Mouse (Mus musculus): ENCODE measurements around the gene Mapkapk2.
"Not testable (repeated sequence)": the region's sequence is repeated elsewhere in the genome, so short reads cannot be mapped to it uniquely, and the experiment has no call there.

The Mapkapk2 gene

DNA sequence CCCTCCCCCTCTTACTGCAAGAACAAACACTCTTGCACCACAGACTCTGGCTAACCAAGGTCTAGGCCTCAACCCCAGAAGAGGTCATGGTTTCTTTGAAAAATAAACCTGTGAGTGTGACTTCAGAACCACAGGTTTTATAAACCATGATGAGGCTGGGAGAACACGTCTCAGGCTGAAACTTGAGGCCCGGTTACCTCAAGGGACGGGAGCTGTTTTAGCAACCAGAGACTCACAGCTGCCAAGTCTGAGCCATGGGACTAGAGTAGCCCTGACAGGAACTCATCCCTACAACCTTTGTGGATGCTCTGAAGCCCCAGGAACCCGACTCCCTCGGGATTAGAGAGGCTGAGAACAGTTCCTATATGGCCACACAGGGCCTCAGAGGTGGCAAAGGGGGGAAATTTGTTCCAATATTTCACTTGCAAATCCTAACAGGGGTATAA, 48.2 kb downstream of the Mapkapk2 start:
- no peak for DNase-seq (ENCODE audit: low spot score in 2 of 2)

DNA sequence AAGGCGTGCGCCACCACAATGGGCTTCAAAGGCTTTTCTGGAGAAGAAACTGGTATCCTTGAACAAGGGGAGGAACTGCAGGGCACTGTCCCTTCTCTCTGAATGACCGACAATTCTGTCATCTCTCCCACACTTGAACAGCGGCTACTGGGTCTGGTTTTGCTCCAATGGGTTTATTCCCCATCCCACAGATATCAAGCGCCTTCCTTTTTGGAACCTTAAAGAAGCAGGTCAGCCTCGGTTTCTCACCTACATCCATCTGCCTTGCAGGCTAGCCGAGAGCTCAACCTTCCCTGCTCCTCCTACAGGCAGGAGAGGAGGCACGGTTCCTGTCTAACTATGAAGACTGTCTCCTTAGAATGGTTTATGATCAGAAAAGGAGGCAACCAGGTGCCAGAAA, 48.7 kb downstream of the Mapkapk2 start:
- no peak for DNase-seq (ENCODE audit: low spot score in 2 of 2)

DNA sequence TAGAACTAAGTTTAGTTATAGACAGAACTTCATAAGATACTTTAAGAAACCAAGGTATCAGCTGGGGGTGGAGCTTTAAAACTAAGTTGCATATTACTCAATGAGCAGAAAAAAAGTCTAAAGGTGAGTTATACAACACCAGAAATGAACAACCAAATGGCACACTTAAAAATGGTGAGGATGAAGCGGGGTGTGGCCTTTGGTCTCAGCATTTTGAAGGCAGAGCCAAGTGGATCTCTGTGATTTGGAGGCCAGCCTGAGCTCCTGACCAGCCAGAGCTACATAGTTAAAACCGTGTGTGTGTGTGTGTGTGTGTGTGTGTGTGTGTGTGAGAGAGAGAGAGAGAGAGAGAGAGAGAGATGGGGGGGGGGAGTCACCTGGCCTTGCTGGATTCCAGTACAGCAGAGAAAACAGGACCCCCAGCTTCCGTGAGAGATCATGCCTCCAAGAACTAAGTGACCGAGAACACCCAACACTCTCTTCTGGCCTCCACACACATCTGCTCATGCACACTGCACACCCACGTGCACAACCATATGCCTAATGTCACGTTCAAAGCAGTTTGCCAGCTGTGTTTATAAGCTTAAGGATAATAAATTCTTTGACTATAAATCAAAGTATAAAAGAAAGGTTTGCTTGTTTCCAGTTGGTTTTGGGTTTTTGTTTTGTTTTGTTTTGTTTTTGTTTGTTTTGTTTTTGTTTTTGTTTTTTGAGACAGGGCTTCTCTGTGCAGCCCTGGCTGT, 49.3 kb downstream of the Mapkapk2 start:
- DNase-seq (ENCODE audit: low spot score in 2 of 2) = no peak

DNA sequence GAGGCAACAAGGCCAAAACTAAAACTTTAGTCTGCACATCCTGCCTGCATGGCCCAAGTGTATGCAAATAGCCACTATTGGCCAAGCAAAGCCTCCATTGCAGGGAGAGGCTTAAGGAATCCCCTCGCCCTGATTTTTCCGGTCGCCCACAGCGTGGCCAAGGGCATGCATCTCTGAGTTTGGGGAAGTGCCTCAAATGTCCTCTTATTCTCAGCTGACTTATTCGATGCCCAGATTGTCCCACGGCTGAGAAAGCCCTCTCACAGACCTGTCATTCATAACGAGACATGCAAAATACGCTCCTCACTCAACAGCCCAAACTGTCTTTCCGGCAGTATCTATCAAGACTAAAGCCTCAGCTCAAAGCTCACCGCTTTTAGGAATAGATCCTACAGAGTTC, 51.0 kb downstream of the Mapkapk2 start:
- DNase-seq (ENCODE audit: low spot score in 2 of 2) = no peak

DNA sequence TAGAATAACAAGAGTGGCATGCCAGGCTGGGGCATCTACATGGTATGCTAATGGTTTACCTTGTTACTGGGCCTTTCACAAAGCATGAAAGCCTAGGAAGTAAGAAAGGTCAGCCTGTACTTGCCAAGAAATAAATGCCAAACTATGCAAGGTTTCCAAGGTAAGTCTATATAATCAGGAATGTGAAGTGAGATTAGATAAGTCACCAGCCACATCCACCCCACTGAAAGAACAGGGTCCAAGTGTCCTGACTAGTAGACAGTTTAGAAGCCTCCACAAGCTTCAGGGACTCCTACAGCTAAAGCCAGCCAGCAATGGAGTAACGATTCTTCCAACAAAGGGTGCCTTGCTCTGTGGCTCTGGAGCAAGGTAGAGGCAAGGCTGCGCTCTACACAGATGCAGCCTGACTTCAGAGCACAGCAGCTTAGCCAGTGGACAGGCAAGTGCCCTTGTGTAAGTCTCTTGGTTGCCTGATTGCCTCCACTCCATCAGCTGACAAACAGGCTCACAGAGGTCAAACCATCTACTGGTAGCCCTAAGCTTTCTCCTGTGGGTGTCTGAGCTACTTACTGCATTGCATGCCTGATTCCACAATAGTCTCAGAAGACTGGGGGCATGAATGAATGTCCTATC, 51.8 kb downstream of the Mapkapk2 start:
- DNase-seq (ENCODE audit: low spot score in 2 of 2) = no peak

DNA sequence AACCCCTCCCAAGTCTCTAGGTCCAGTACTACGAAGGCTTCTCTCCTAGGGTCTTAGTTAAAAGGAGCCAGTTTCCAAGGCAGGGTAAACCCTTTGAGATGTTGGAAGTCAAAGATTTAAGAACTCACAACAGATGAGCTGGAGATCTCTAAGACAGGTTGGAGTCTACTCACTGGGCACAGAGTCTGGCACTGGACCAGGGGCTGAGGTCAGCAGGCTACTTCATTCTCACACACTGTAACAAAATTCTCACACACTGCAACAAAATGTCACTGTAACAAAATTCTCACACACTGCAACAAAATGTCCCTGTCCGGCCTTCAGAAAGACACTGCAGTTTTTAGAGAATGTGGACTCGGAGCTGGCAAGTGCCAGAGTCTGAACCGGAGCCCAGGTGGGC, 54.0 kb downstream of the Mapkapk2 start:
- DNase-seq (ENCODE audit: low spot score in 2 of 2) = no peak

DNA sequence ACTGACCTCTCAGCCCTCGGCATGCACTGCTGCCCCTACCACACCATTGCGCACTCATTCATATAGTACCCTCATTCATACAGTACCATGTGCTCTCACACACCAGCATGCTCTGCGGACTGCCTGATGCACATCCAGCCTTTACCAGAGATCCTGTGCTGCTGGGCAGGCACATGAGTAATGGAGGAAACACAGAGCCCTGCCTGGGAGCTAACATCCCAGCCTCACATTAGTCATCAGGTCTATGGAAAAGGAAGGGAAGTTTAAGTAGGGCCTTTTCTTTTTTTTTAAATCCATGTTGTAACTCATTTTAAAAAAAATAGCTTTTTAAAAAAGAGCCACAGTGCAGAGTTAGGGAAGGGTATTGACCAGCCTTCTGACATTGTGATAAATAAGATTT, 54.9 kb downstream of the Mapkapk2 start:
- DNase-seq (ENCODE audit: low spot score in 2 of 2) = no peak

DNA sequence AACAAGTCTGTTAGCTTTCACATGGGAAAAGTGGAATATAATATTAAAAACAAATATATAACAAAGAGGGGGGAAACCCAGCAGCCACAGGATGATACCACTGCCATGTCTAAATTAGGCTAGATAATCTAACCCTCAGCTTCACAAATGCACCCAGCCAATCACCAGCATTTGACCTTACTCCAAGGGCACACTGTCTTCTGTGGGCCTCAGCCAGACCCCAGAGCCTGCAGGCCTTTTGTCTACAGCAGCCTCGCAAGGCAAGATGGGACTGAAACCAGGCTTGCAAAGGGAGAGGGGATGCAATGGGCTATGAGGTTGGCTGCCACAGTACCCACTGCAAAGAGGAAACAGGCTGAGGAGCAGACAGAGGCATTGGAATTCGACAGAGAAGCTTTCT, 55.4 kb downstream of the Mapkapk2 start:
- DNase-seq (ENCODE audit: low spot score in 2 of 2) = no peak

DNA sequence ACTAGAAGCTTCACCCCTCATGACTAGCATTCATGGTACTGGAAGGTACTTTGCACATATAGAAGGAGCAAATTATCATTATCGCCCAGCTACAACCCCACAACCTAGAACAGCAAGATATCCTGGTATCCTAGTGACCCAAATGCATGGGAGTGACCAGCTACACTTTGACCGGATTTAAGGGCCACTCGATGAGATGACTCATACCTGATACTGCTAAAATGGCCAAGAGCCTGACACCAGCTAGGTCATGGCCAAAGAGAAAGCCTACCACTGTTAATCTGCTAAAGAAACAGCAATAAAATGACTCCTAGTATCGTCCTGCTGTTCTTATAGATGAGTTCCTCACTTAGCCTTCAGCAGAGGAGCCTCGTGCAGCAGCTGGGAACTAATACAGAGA, 58.1 kb downstream of the Mapkapk2 start:
- no peak for DNase-seq (ENCODE audit: low spot score in 2 of 2)

DNA sequence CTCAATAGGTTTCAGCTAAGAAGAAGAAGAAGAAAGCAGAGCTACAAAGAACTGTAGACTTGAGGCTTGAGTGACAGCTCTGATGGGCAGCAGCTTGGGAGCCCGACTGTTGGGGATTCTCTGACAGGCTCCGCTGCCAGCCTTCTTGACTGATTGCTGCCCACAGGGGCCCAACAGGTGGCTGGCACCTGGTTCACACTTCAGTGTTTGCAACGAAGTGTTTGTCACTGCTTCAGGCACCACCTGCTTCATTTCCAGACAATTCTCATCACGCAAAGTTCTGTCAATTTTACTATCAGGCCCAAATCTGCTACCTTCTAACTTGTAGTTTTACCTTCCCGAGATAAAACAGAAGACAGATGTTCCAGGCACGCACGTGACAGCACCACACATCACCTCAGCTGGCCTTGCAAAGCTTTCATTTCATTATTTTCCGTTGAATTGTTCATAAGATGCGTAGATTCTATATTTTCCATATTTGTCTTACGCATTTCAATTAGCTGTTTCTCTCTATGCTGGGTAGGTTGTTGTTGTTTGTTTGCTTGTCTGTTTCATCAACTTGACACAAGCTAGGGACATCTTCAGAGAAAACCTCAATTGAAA, 59.1 kb downstream of the Mapkapk2 start:
- DNase-seq (ENCODE audit: low spot score in 2 of 2) = no peak

DNA sequence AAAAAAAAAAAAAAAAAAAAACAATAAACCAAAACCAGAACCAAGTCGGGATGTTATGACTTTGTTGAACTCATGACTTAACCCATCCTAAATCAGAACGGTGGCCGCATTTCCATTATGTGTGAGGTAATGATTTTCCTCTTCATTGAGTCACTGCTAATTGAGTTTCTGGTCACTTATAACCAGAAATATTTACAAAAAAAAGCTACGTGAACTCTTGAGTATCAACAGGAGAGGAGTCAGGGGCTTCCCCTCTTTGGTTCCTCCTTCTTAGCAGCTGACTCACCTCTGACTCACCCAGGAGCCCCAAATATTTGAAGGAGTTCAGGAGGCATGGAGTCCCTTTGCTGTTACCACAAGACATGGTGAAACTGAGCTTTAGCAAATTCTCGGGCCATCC, 59.6 kb downstream of the Mapkapk2 start:
- DNase-seq (ENCODE audit: low spot score in 2 of 2) = no peak

DNA sequence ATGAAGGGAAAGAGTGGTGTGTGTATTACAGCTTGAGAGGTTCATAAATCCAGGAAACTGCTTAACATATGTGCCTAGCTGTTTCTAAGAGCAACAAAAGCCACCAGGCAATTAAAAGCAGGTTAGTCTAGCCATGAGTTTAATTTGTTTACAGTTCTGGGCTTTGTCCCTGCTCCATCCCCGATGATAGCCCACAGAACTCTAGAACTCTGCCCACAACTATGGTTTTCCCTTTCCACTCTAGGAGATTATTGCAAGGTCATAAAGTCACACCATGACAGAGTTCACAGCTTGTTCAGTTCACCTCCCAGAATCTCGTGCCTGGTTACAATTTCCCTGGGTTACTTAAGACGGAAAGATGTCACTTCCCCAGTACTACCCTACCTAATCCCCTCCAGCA, 66.4 kb downstream of the Mapkapk2 start:
- DNase-seq (ENCODE audit: low spot score in 2 of 2) = no peak

DNA sequence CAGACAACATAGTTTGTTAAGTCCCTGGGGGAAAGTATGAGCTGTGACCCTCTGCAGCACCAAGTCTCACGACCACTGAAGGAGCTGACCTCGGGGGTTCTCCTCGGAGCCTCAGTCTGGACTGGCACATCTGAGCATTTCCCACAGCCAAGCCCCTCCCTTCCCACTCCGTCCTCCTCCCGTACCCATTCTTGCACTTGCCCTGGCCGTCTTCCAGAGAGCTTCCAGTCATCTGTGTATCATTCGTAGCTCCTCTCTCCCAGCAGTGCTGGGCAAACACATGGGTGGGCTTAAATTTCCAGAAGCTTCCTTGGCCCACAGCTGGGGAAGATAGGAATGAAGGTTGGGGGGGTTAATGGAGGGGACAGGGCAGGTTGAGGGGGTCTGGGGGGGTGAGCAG, 67.4 kb downstream of the Mapkapk2 start:
- no peak for DNase-seq (ENCODE audit: low spot score in 2 of 2)

DNA sequence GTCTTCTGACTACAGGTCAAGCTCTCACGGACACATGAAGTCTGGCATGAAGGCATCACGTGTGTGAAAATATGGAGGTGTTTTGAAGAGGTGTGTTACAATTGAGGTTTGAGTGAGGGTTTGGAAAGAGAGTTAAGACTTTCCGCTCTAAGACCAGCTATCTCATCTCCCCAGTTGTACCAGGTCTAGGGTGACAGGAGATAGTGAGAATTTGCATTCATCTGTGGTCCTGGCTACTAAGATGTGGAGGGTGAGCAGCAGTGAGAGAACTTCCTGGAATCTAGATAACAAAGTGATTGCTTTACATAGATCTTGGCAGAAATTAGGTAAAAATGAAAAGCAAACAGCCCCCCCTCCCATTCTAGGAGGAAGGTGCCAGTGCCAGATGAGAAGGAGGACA, 68.4 kb downstream of the Mapkapk2 start:
- no peak for DNase-seq (ENCODE audit: low spot score in 2 of 2)

DNA sequence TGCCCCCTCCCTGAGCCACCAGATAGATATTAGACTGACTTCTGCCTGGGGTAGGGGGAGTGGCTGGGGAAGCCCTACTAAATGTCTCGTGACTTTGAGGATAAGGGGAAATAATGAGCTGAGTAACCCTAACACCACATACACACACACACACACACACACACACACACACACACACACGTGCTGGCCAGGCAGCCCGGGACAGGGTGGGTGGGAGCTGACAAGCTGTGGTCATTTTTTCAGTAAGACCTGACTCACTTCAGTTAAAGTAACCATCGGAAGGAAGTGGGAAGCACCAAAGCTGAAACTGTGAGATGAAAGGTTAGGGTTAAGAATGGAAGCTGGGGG, 71.8 kb downstream of the Mapkapk2 start:
- DNase-seq (ENCODE audit: low spot score in 2 of 2) = no peak

DNA sequence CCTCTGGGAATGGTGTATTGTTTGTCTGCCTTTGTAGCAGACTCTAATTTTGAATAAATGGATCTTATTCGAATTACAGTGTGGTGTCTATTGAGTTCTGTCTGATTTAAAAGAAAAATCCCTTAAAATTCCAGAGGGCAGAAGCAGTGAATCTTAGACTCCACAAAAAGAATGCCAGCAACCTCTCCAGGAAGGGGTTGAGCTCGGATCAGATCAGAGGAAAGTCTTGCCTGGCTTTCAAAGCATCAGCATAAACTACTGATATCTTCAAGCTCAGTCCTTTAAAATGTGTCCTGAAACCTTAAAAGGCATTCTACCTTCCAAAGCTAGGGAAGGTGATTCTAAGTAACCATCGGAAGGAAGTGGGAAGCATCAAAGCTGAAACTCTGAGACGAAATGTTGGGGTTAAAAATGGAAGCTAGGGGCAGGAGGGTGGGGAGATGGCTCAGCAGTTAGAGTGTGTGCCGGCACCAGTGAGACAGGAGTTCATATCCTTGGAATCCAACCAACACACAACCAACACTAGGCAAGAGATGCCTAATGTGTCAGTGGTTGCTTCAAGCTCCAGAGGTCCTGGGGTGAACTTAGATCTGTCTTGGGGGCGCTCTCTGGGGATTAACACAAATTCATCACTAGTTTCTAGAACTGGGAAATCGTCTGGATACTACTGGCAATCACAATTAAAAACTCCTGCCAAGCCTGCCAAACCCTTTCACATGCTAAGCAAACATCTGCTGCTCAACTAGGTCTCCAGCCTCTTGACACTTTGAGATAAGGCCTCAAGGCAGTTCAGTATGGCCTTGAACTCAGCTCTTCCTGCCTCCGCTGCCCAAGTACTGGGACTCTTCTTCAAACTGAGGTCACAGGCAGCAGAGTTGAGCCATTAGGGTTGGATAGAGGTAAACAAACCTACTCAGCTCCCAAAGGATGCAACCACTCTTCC, 72.5 kb downstream of the Mapkapk2 start:
- no peak for DNase-seq (ENCODE audit: low spot score in 2 of 2)

DNA sequence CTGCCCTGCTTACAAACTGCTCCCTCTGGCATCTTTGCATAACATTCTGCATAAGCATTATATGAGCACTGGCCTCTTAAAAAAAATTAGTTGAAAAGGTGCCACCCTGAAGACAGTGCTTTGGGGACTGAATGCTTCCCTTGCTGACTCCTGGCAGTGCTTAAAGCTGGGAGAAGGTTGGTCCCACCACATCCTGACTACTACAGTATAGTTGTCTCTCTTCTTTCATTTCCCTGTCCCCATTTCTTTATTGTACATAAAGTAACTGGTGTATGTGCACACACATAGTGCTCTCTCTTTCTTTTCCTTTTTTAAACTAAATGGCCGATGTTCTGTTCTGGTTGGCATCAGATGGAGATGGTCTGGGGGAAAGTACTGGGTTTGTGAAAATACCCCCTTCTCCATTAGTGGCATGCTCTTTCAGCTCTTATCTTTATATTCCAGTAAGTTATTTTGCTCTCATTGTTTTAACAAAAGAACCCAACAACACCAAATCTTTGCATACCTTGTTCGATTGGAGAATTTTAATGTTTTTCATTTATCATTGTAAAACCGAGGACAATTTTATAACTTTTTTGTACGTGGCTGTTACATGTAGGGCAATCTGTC, 74.3 kb downstream of the Mapkapk2 start:
- not testable (repeated sequence) for DNase-seq (ENCODE audit: low spot score in 2 of 2)

DNA sequence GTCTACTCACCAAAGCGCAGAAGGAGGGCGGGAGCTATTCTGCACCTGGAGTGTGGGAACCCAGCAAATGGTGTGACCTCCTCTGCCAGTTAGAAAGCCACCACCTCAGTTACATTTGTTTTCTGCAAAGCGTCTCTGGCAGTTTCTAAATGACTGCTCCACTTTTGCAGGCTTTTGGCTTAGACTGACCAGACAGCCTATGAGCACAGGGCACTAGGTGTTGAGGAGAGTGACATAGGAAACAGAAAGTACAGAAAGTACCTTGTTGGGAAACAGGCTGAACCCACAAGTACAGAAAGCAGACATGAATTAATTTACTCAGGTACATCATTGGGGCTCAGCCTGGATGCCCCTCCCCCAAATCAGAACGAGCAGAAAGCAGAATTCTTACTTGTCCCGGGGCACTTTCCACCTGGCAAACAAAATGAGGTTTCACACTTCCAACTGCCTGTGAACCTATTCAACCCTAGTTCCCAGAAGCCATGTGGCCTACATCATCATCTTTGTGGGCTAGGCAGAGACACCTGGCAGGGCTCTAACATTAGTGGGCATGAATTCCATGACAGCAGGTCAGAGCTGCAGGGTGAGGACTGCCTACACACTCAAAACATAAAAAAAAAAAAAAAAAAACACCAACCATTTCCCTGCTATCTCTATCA, 74.9 kb downstream of the Mapkapk2 start:
- no peak for DNase-seq (ENCODE audit: low spot score in 2 of 2)

DNA sequence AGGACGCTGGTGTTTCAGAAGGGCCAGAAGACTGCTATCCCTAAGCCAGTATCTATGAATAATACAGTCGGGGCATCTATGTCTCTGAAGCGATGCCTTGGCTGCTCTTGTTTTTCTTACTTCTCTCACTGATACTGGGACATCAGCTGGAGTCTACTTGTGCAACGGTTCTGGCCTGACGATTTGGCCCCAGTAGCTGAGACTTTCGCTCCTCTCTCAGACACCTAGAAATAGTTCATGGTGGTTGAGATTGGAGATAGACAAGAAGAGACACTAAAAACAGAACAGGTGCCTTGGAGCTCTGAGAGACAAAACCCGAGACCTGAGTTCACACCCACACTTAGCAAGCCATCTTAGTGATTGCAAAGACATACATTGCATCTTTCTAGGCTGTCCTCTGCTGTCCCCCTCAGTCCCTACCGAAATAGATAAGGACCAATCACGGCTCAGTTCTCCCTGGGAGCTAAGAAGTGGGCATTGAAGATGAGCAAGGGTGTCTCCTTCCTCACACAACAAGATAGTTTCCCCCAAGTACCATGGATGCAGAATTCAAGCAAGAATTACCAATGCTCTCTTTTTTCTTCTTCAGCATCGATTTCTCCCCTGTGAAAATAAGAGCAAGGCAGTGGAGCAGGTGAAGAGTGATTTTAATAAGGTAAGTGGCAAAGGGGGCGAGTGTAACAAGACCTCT, 75.6 kb downstream of the Mapkapk2 start:
- DNase-seq (ENCODE audit: low spot score in 2 of 2) = no peak

DNA sequence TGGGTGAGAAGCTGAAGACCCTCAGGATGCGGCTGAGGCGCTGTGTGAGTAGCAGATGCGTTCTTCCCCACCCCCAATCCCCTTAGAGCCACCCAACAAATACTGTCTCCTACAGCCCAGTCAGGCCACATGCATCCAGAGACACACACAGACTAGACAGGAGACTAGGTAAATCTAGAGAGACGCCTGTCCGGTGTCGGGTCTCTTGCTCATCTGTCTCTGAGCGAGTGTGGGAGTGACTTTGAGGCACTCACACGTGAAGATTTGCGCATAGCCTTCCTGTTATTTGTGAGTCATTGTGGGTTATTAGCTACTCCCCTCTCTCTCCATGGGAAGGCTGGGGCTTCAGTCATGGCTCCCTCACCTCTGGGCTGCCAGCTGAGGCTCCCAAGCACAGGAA, 76.2 kb downstream of the Mapkapk2 start:
- no peak for DNase-seq (ENCODE audit: low spot score in 2 of 2)
